Mouse (Mus musculus) spleen, postnatal 4 days (tissue): ENCODE data around the gene Per2.

Experiments used
- DNase-seq, 2 experiments: peaks; one replicate each; pipeline ENCODE4 v3.0.0; 2022; ENCODE audit warnings: low spot score in 2 of 2

Gene Per2

DNA sequence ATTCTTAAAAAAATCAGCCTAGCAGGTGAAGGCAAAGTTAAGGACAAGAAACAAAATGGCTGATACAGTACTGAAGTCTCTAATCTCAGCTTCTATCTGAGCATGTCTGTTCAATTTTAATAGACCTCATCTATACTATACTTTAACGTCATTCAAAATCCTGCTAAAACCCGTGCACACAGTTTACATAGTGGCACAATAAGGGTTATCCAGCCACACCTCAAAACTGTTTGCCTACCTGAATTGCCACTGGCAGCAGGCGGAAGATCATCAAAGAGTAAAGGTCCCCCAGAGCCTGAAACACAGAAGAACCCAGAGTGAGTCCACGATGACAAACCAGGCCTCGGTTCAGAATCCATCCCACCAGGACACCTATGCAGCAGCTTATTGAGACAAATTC lies 68.8 kb downstream of the Per2 start:
- no peak for DNase-seq

DNA sequence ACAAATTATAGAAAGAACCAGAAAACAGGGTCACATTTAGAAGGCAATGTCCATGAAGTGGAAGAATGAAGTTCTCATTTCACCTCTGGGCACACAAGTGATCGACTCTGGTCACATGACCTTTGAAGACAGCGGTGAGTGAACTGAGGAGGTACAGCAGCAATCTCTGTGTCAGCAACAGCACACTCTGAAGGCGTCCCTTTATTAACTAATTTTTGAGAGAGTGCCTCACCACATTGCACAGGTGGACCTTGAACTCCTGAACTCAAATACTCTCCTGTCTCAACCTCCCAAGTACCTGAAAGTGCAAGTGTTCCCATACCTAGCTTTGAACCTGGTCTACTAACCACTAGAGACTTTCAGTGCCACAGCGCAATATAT lies 78.0 kb downstream of the Per2 start:
- DNase-seq = no peak

DNA sequence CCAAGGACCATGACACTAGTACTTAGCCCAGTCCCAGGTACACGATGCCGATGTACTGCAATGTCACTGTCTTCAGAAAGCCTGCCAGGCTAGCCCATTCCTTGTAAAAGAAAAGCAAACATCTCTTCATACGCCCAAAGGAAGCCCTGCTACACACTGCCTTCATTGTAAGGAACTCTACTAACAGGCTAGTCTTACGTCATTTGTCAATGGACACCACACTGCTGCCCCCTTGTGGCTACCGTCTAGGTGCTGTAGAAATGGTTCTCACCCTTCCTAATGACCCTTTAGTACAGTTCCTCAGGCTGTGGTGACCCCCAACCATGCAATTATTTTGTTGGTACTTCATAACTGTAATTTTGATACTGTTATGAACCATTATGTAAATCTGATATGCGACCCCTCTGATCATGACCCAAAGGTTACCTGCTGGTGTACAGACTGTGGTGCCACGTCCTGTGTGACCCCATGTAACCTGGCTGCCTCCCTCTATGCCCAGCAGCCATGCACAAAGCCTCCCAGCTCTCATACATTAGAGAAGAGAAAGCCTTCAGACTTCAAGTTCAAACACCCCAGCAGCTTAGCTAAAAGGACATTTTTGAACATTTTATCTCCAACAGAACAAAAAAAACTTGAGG lies 78.6 kb downstream of the Per2 start:
- peak; percentile 76 to 91 for DNase-seq

DNA sequence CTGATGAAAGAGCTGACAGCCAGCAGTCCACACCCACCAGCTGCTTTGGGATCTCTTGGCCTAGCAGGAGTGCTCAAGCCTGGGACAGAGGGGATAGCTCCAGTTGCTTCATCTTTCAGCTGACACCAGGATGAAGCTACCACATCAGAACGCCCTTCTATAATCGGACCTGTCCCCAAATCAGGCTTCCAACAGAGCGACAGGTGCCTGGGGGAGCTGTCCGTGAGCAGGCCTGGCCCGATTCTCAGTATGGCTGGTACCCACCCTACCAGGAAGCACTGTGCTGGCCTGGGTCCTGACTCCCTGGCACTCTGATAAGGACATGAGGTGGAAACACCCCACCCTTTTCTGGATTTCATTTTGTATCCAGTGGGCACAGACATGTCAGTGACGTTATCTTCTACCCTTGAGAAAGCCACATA lies 85.7 kb downstream of the Per2 start:
- peak; percentile 56 to 71 for DNase-seq

DNA sequence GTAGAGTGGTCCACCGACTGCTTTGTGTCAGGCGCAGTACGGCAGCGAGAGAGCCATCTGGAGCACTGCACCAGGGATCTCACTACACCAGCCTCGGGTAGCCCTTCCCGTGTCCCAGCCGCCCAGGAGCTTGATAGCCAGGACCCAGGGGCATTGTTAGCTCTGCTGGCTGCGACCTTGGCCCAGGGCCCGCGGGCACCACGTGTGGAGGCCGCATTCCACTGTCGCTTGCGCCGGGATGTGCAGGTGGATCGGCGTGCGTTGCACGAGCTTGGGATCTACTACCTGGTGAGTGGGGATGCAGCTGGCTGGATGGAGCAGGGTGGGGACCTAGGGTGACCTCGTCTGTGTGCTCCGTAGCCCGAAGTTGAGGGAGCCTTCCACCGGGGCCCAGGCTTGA lies 89.1 kb downstream of the Per2 start:
- peak in 1 of 2 experiments; percentile 59 for DNase-seq

DNA sequence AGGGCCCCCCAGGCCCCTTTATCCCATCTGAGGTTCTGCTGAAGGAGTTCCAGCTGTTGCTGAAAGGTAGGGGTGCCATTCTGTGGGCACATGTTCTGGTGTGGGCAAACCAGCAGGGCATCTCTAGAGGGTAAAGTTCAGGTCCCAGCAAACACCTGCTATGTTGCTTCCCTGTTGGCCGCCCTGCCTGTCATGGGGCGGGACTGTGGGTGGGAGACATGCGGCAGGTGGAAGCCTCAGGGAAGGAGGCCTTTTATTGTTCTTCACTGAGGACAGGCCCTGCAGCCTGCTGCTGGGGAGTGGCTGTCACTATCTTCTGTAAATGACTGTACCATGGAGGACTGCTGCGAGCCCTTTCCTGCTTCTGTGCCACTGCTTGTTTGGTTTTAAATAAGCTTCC lies 89.7 kb downstream of the Per2 start:
- no peak for DNase-seq

DNA sequence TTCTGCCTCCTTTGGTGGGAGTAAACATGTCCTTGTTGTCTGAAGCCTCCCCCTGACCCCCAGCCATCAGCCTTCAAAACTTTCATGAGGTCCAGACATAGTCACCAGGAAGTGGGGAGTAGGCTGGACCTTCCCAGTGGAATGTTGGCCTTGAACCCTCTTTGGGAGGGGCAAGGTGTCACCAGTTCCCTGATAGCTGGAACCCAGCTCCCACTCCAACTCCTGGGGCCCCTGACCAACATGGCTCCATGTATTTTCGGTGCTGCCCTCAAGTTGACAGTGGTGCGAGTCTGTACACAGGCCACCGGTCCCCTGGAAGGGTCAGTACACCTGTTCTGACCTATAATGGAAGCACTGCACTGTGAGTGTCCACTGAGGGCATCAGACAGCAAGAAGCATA lies 91.8 kb downstream of the Per2 start:
- DNase-seq = peak in 1 of 2 experiments; percentile 60

DNA sequence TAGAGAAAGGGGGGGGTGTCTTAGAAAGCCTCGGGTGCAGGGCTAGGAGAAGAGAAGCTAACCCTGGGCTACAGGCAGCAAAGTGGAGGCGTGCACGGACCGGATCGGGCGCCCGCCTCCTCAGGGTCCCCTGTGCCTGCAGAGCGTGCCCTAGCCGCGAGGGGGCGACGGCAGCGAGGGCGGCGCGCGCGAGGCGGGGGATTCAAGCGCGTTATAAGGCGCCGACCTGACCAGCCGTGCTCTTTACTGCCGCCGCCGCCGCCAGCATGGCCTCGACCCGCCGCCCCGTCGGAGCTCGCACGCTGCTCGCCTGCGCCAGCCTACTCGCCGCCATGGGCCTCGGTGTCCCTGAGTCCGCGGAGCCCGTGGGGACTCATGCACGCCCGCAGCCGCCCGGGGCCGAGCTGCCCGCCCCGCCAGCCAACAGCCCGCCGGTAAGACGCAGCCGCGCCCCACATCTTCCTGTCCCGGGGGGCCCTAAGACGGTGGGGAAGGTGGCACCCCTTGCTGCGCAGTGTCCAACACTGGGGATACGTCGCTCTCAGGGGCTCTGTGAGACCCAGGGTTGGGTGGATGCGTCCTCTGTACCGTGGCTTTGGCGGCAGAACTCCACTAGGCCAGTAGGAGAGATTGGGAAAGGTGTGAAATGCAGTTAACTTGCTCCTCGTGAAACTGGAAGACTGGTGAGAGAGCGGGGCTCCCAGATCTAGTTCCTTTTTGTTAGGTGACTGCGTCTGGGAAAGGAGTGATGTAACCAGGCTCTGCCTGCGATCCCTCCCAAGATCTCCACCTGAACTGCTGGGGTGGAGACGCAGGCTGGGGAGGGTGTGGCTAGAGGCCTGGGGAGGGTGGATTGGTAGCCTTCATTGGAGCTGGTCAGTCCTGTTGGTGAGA lies 92.7 kb downstream of the Per2 start, which contains the start of gene Erfe:
Gene Erfe, plus strand, starts transcription at position 216 of the 894 bp plus-strand sequence.
- DNase-seq = peak; percentile 84 to 96
